Mouse (Mus musculus) brain, adult 2 months (tissue): ENCODE measurements around the gene Kazn.

Experiments
- DNase-seq: peaks from one replicate; pipeline ENCODE4 v3.0.0; 2011; ENCODE audit warnings: low read depth, low spot score

Kazn gene

GRCm38 (mm10) chr4:142057529-142058216, 181.5 kb downstream of the Kazn start:
- DNase-seq = peak; percentile 83

GRCm38 (mm10) chr4:142055600-142055999, 183.6 kb downstream of the Kazn start:
- peak; percentile 89 for DNase-seq

GRCm38 (mm10) chr4:142054580-142054979, 184.6 kb downstream of the Kazn start:
- DNase-seq = peak; percentile 56

- no peak for DNase-seq
Measured at GRCm38 (mm10) chr4:142053661-142054448, 185.3 kb downstream of the Kazn start.

GRCm38 (mm10) chr4:142053261-142053660, 185.9 kb downstream of the Kazn start:
- DNase-seq = no peak

- DNase-seq = no peak
Measured at GRCm38 (mm10) chr4:142052391-142053132, 186.6 kb downstream of the Kazn start.
